Mouse (Mus musculus) forebrain, embryonic 12.5 days (tissue): ENCODE measurements around the gene Ubb. TPM values are rescaled to one million over a fixed set of nuclear protein-coding genes. Genes with fewer than 3 reads are reported as not detected.

Experiments used
- ATAC-seq: fragments of 200-750 bp; cut with Nextera tagmentation; 2 replicates; pipeline ENCODE4 v1.8.0; 2017; ENCODE audit warnings: moderate TSS enrichment; ENCODE audit not compliant: low FRiP score
- H3K27ac ChIP-seq: fragments of 300-500 bp; sonication (generic); 2 replicates; pipeline ENCODE4 v1.5.1; 2016; ENCODE audit warnings: mild to moderate bottlenecking
- H3K27me3 ChIP-seq: fragments of 300-500 bp; sonication (generic); 2 replicates; pipeline ENCODE4 v1.6.1; 2016; ENCODE audit warnings: mild to moderate bottlenecking
- H3K36me3 ChIP-seq: fragments of 300-500 bp; sonication (generic); replicated peaks from 2 replicates; pipeline ENCODE4 v1.6.1; 2016; ENCODE audit warnings: mild to moderate bottlenecking
- H3K4me1 ChIP-seq: fragments of 300-500 bp; sonication (generic); 2 replicates; pipeline ENCODE4 v1.6.1; 2016
- H3K4me2 ChIP-seq: fragments of 300-500 bp; sonication (generic); 2 replicates; pipeline ENCODE4 v1.6.1; 2016; ENCODE audit warnings: mild to moderate bottlenecking, moderate library complexity
- H3K4me3 ChIP-seq: fragments of 300-500 bp; sonication (generic); replicated peaks from 2 replicates; pipeline ENCODE4 v1.5.1; 2016; ENCODE audit warnings: mild to moderate bottlenecking
- H3K9ac ChIP-seq: fragments of 300-500 bp; sonication (generic); 2 replicates; pipeline ENCODE4 v1.6.1; 2016; ENCODE audit warnings: mild to moderate bottlenecking
- H3K9me3 ChIP-seq: fragments of 300-500 bp; sonication (generic); 2 replicates; pipeline ENCODE4 v1.6.1; 2016
- WGBS: fragments of 180-500 bp; shearing (Covaris S2); methylation state at CpG from one replicate; pipeline ENCODE4 v1.1.7; 2016; 5-methylcytosine and 5-hydroxymethylcytosine counted together
- polyA plus RNA-seq: library from polyadenylated mRNA; unstranded; fragments of >200 nt; fragmentation: Nextera tagmentation; extraction: Ambion mirVana; gene quantifications from 2 replicates; pipeline ENCODE4 v1.2.1, GENCODE M21; 2016

Gene Ubb
- polyA plus RNA-seq, 1 experiment from 2014 or later, result 3,704 TPM

DNA sequence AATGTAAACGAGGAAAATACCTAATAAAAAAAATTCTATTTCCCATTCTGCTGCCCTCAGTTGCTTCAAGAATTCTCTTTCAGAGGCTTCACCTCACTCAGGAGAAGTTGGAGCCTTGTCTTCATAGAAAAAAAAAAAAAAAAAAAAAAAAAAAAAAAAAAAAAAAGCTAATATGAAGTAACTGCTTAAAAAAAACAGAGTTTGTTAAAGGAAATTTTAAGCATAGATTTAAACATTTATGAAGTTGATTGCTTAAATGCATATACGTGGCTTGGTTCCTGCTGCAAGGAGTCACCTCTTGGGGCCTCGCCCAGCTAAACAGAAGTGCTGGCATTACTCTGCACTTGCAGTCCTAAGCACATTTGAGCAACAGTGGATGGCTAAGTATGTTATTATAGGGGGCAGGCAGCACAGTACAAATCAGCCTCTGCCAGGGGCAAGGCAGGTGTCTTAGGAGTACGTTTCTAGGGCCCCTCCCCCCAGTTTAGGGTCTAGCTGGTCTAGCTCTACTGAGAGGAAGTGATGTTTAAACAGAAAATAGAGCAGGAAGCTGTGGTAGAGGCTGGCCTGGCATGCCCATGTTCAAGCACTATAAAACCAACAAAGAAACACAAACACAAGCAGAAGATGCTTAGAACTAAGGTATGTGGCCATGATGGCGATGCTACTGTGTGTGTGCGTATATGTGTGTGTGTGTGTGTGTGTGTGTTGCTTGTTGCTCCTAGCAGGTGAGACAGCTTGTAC, 23.2 kb downstream of the Ubb start, which contains the start of gene Trpv2:
Gene Trpv2 (plus strand): TSS at position 528 of the 744 bp plus-strand sequence.
- Histone ChIP-seq H3K4me2 (peak within 1 kb of the TSS; percentile 91), H3K4me3 (peak within 1 kb of the TSS; percentile 47), H3K27me3 (peaks cover 20% of the 10 kb centered on the region), H3K36me3 (no peaks in the 10 kb centered on the region), H3K27ac (no peak within 1 kb of the TSS), H3K9ac (peak within 1 kb of the TSS; percentile 56), H3K4me1 (peaks cover 8% of the 10 kb centered on the region), H3K9me3 (no peaks in the 10 kb centered on the region)
- ATAC-seq, result no peak
- WGBS, result 81% methylated on average over 6 of the region's 6 CpGs

DNA sequence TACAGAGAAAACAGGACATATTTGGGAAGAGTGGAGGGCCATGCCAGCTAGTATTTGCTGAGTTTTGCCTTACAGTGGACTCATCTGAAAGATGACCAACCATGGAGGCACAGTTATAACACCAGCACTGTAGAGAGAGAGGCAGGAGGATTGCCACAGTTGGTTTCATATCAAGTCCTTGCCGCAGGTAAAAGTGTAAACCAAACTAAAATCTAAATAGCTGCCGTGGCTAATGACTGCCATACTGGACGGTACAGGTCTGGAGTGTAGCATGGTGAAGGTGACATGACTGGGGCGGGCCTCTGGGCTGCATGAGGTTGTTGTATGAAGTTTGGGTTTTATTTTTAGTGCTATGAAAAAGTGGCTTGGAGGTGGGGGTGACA, 23.7 kb downstream of the Ubb start:
- Histone ChIP-seq H3K4me3 (no peak overlapping the region), H3K27me3 (peaks cover 20% of the 10 kb centered on the region), H3K36me3 (no peaks in the 10 kb centered on the region), H3K4me2 (no peak overlapping the region), H3K9me3 (no peaks in the 10 kb centered on the region), H3K9ac (no peak overlapping the region), H3K27ac (no peak overlapping the region), H3K4me1 (peaks cover 8% of the 10 kb centered on the region)
- ATAC-seq, result no peak
- WGBS, result 87% methylated on average over 4 of the region's 4 CpGs

DNA sequence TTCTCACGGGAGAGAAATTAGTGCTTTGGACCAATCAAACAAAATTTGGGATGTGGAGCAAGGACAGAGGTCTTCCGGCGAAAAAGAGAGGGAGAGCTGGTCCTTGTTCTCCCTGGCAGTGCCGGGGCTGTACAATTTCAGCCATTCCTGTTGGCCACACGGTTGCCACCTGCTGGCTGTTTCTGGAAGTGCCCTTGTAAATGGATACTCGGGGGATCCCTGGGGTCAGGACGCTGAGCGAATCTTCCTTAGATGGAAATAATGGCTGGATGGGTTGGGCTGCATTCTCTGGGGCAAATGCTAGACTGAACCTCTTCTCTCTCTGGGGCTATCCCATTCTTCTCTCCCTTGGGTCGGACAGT, 24.3 kb downstream of the Ubb start:
- Histone ChIP-seq H3K36me3 (no peaks in the 10 kb centered on the region), H3K4me1 (peaks cover 8% of the 10 kb centered on the region), H3K4me2 (peak overlapping the region; percentile 91), H3K27me3 (peaks cover 20% of the 10 kb centered on the region), H3K4me3 (peak overlapping the region; percentile 47), H3K9ac (peak overlapping the region; percentile 56), H3K9me3 (no peaks in the 10 kb centered on the region), H3K27ac (no peak overlapping the region)
- peak; percentile 75 for ATAC-seq
- WGBS, result 1% methylated on average over 9 of the region's 9 CpGs

DNA sequence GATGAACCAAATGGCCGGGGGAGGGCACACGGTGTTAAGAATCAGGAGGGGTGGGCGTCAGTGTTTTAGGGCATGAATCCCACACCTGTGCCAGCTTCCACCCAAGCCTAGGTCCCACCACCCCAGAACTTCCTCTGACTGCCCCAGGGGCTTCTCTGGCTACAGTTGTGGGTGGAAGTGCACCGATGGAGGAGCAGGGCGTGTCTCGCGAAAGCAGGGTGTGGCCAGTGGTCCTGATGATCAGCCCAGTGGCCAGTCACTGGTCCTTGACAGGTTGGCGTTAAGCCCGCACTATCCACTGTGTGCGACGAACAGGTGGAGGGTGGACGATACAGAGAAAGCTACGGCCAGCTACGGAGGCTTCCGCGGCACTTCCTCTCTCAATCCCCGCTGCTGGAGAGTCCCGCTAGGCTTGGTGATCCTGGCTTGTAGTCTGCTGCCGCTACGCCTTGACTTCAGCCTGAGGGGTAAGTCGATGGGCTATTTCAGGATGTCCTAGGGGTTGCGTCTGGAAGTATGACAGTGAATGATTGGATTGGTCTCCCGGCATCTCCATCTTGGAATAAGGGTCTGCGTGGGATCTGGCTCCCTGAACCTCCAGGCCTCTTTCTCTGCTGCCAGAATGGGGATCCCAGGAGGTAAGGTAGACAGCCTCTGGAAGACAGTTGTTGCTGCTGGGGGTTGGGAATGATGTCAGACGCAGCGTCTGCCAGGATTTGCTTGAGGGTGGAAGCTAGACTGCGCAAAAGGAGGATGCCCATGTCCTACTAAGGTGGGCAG, 24.9 kb downstream of the Ubb start:
- peaks cover 8% of the 10 kb centered on the region for H3K4me1 ChIP-seq
- 6% methylated on average over 27 of the region's 27 CpGs for WGBS
- H3K4me2 ChIP-seq, result peak overlapping the region; percentile 91
- peak overlapping the region; percentile 56 for H3K9ac ChIP-seq
- H3K36me3 ChIP-seq, result no peaks in the 10 kb centered on the region
- ATAC-seq, result peak; percentile 71
- peaks cover 20% of the 10 kb centered on the region for H3K27me3 ChIP-seq
- H3K4me3 ChIP-seq, result peak overlapping the region; percentile 47
- H3K27ac ChIP-seq, result no peak overlapping the region
- no peaks in the 10 kb centered on the region for H3K9me3 ChIP-seq

DNA sequence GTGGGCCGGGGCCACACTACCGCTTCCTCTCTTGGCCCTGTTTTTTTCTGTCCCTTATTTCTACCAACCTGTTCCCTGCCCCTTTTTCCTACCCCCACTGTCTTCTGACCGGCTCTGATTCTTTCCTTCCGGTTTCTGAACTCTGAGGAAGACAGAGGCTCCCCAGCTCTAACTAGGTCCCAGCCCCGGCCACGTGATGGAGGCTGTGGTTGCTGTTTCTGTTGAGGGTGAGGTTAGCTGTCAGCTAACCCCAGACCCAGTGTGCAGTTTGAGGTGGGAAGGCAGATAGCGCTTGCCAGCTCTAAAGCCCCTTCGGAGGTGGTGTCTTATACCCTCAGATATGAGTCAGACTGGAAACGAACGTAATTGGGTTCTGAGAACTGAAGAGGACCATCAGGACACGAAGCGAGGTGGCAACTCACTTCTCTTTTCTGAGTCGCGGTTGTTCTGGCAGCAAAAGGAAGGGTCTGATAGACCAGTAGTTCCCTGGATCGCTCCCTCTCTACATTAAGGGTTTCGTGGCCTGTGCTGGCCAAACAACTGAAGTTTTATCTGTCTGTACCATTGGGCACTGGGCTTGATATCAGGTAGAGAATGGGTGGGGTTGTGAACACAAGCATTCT, 25.7 kb downstream of the Ubb start:
- no peaks in the 10 kb centered on the region for H3K9me3 ChIP-seq

DNA sequence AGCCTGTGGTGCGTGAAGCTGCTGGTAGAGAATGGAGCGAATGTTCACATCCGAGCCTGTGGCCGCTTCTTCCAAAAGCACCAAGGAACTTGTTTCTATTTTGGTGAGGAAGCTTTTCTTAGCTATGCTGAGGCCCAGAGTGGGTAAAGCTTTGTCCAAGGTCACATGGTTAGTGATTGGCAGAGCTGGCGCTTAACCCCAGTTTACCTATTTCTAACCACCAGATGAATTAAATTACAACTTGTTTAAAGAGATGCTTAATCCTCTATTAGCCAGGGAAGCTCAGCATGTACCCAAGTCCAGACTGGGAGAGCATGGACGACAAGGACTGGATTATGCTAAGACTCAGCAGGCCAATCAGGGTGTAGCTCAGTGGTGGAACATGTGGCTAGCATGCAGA, 32.1 kb downstream of the Ubb start:
- H3K9ac ChIP-seq, result no peak overlapping the region
- 0 out of 2 replicates have a peak, but pooled peaks cover 4% of the 10 kb centered on the region for H3K27me3 ChIP-seq
- H3K4me3 ChIP-seq, result no peak overlapping the region
- H3K4me2 ChIP-seq, result no peak overlapping the region
- no peak overlapping the region for H3K27ac ChIP-seq
- ATAC-seq, result no peak
- H3K9me3 ChIP-seq, result no peaks in the 10 kb centered on the region
- H3K4me1 ChIP-seq, result no peaks in the 10 kb centered on the region
- H3K36me3 ChIP-seq, result 0 out of 2 replicates have a peak, but pooled peaks cover 5% of the 10 kb centered on the region
- WGBS, result 61% methylated on average over 6 of the region's 6 CpGs

More for the DNA sequence above, 25.7 kb downstream of the Ubb start:
- H3K27ac ChIP-seq, result no peak overlapping the region
- no peak for ATAC-seq
- peaks cover 8% of the 10 kb centered on the region for H3K4me1 ChIP-seq
- peaks cover 20% of the 10 kb centered on the region for H3K27me3 ChIP-seq
- peak overlapping the region; percentile 91 for H3K4me2 ChIP-seq
- no peaks in the 10 kb centered on the region for H3K36me3 ChIP-seq
- 66% methylated on average over 16 of the region's 16 CpGs for WGBS
- no peak overlapping the region for H3K9ac ChIP-seq
- H3K4me3 ChIP-seq, result peak overlapping the region; percentile 47; the same call in 1 of the 2 replicates

DNA sequence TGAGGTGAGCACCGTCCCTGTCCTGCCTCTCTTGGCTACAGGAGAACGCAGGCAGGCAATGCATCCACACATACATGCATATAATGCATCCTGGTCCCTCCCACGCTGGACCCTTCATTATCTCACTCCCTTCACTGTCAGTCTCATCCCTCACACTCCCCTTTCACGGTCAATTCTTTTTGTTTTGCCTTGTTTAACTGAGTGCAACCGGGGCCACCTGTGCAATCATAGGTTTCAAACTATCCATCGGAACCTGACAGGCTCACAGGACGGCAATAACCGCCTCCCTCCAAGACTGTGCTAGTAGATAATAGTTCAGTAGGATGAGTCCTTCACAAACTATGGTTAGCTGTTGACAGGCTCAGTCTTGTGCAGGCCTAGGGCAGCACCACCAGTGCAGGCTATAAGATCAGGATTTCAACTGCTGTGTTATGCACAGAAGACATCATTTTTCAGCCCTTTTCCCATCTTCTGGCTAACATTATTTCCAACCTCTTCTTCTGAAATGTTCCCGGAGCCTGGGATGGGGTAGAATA, 33.8 kb downstream of the Ubb start:
- no peak overlapping the region for H3K9ac ChIP-seq
- no peaks in the 10 kb centered on the region for H3K9me3 ChIP-seq
- ATAC-seq, result no peak
- H3K4me1 ChIP-seq, result no peaks in the 10 kb centered on the region
- H3K4me3 ChIP-seq, result no peak overlapping the region
- H3K27me3 ChIP-seq, result no peaks in the 10 kb centered on the region
- 85% methylated on average over 9 of the region's 9 CpGs for WGBS
- H3K27ac ChIP-seq, result no peak overlapping the region
- H3K4me2 ChIP-seq, result no peak overlapping the region
- H3K36me3 ChIP-seq, result 0 out of 2 replicates have a peak, but pooled peaks cover 5% of the 10 kb centered on the region

DNA sequence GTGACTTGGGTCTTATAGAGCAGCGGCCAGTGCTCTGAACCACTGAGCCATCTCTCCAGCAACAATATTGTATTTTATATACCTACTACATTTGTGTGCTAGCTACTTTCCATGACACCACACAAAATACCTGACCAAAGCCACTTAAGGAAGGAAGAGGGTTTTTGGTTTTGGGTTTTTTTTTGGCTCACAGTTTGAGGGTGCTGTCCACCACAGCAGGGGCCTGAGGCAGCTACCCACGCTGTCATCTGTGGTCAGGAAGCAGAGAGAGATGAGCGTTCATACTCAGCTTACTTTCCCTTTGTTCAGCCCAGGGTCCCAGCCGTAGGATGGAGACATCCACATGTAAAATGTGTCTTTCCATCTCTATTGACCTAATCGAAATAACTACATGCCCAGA, 36.1 kb downstream of the Ubb start:
- Histone ChIP-seq H3K4me3 (no peak overlapping the region), H3K9me3 (no peaks in the 10 kb centered on the region), H3K4me2 (no peak overlapping the region), H3K27me3 (no peaks in the 10 kb centered on the region), H3K4me1 (no peaks in the 10 kb centered on the region), H3K9ac (no peak overlapping the region), H3K36me3 (0 out of 2 replicates have a peak, but pooled peaks cover 5% of the 10 kb centered on the region), H3K27ac (no peak overlapping the region)
- no peak for ATAC-seq
- 92% methylated on average over 5 of the region's 5 CpGs for WGBS

DNA sequence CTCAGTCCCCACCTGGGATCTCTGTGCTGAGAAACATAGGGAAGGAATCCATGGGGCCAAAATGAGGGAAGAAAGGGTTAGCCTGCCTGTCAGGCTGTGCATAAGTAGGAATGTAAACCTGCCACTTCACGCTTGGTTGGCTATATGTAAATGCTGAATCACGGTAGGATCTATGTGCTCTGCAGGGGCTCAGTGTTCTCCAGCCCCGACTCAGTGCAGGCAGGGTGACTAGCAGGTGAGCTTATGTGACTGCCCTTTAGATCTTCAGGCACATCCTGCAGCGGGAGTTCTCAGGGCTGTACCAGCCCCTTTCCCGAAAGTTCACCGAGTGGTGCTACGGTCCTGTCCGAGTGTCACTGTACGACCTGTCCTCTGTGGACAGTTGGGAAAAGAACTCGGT, 38.4 kb downstream of the Ubb start:
- no peaks in the 10 kb centered on the region for H3K27me3 ChIP-seq
- no peaks in the 10 kb centered on the region for H3K9me3 ChIP-seq
- H3K4me1 ChIP-seq, result no peaks in the 10 kb centered on the region
- no peak overlapping the region for H3K27ac ChIP-seq
- no peak overlapping the region for H3K9ac ChIP-seq
- no peak overlapping the region for H3K4me3 ChIP-seq
- ATAC-seq, result no peak
- H3K4me2 ChIP-seq, result no peak overlapping the region
- 79% methylated on average over 10 of the region's 10 CpGs for WGBS
- H3K36me3 ChIP-seq, result 0 out of 2 replicates have a peak, but pooled peaks cover 5% of the 10 kb centered on the region

DNA sequence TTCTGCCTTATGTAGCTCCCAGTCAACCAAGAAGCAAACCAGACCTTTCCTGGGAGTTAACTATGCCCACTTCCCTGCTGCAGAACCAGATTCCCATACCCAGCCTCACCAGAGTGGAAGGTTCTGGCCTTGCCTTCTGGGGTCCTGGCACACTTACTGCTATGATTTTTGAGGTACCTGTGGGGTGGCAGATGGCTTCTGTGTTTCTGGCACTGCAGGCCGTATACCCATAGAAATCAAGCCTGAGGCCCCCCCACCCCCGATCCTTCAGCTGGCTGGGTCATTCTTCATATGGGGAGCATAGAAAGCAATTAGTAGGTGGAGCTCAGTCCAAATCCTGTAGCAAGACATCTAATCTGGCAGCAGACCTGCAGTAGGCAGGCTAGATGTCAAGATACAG, 40.1 kb downstream of the Ubb start:
- Histone ChIP-seq H3K4me2 (no peak overlapping the region), H3K9me3 (no peaks in the 10 kb centered on the region), H3K36me3 (0 out of 2 replicates have a peak, but pooled peaks cover 5% of the 10 kb centered on the region), H3K4me3 (no peak overlapping the region), H3K27me3 (no peaks in the 10 kb centered on the region), H3K27ac (no peak overlapping the region), H3K9ac (no peak overlapping the region), H3K4me1 (no peaks in the 10 kb centered on the region)
- 91% methylated on average over 2 of the region's 2 CpGs for WGBS
- ATAC-seq, result no peak

DNA sequence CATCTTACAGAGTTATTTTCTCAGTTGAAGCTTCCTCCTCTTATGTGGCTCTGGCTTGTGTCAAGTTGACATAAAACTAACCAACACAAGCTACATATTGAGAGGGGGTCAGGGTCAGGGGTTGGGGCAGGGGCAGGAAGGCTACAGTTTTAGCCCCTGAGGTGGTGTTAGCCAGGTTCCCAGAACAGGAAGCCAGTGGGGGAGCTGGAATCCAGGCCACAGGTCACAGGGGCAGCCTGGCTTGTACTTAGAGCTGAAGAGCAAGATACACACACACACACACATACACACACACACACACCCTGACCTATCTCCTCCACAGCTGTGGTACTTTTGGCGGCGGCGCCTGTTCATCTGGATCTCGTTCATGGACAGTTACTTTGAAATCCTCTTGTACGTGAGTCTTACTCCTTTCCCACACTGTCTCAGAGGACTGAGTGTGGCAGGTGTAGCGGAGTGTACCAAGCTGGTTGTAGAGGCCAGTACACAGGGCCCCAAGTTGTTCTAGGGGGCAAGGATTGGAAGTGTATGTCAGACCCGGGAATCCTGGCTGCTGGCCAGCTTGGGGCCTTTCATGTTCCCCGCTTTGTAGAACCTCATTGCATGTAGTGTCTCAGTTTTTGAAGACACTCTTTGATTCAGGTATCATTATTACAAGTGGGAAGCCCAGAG, 41.1 kb downstream of the Ubb start:
- H3K4me3 ChIP-seq, result no peak overlapping the region
- no peaks in the 10 kb centered on the region for H3K9me3 ChIP-seq
- 82% methylated on average over 8 of the region's 8 CpGs for WGBS
- H3K9ac ChIP-seq, result no peak overlapping the region
- no peak for ATAC-seq
- 0 out of 2 replicates have a peak, but pooled peaks cover 5% of the 10 kb centered on the region for H3K36me3 ChIP-seq
- H3K27ac ChIP-seq, result no peak overlapping the region
- no peak overlapping the region for H3K4me2 ChIP-seq
- no peaks in the 10 kb centered on the region for H3K27me3 ChIP-seq
- no peaks in the 10 kb centered on the region for H3K4me1 ChIP-seq
